Mouse (Mus musculus) cerebellum, adult 2 months (tissue): ENCODE measurements around the gene Cbs. TPM values are rescaled to one million over a fixed set of nuclear protein-coding genes. Genes with fewer than 3 reads are reported as not detected.
"Not testable (repeated sequence)": the region's sequence is repeated elsewhere in the genome, so short reads cannot be mapped to it uniquely, and the experiment has no call there.

Experiments used
- DNase-seq, 2 experiments: peaks; one replicate each; pipeline ENCODE4 v3.0.0; 2021
- H3K27ac ChIP-seq: fragments of 200-500 bp; 2 replicates; pipeline ENCODE4 v1.5.1; 2012; ENCODE audit warnings: low read length, control low read depth, inconsistent platforms; ENCODE audit not compliant: insufficient read depth
- H3K27me3 ChIP-seq: fragments of 200-500 bp; 2 replicates; pipeline ENCODE4 v1.6.1; 2012; ENCODE audit warnings: inconsistent platforms, mild to moderate bottlenecking, low read length, moderate library complexity; ENCODE audit not compliant: control insufficient read depth, insufficient read depth
- H3K4me1 ChIP-seq: fragments of 200-500 bp; 2 replicates; pipeline ENCODE4 v1.6.1; 2011; ENCODE audit warnings: low read length; ENCODE audit not compliant: control insufficient read depth, insufficient read depth
- H3K4me3 ChIP-seq: fragments of 200-500 bp; replicated peaks from 2 replicates; pipeline ENCODE3; 2011; ENCODE audit warnings: mild to moderate bottlenecking, low read depth, low read length, control low read depth; ENCODE audit not compliant: insufficient read depth
- CTCF ChIP-seq: fragments of 200-500 bp; IDR thresholded peaks from 2 replicates; pipeline ENCODE4 v1.5.1; 2011; ENCODE audit warnings: low read depth, mild to moderate bottlenecking, control low read depth, low read length, moderate library complexity, borderline replicate concordance; ENCODE audit not compliant: insufficient read depth
- POLR2A ChIP-seq: fragments of 200-500 bp; IDR thresholded peaks from 2 replicates; pipeline ENCODE4 v1.6.1; 2011; ENCODE audit warnings: low read length, control low read depth, borderline replicate concordance; ENCODE audit not compliant: insufficient read depth
- WGBS: fragments of 180-500 bp; shearing (Covaris S2); methylation state at CpG from one replicate; pipeline ENCODE4 v1.1.7; 2018; 5-methylcytosine and 5-hydroxymethylcytosine counted together
- polyA plus RNA-seq: library from polyadenylated mRNA; depleted of rRNA; stranded (reverse); fragments of >200 nt; gene quantifications from 2 replicates; pipeline ENCODE4 v1.2.3, GENCODE M21; 2012

Cbs gene
- polyA plus RNA-seq, 1 experiment: 33.9 TPM

- Histone ChIP-seq H3K27me3 (no peaks in the 10 kb centered on the region), H3K4me3 (no peak overlapping the region), H3K4me1 (no peaks in the 10 kb centered on the region), H3K27ac (no peak overlapping the region)
- DNase-seq: no peak
- 98% methylated on average over 2 of the region's 2 CpGs for WGBS
- TF ChIP-seq CTCF (no peak), POLR2A (no peak)
Measured at GRCm38 (mm10) chr17:31627961-31628360, 9.1 kb downstream of the Cbs start.

GRCm38 (mm10) chr17:31623101-31623500, 13.9 kb downstream of the Cbs start:
- DNase-seq: no peak
- Histone ChIP-seq H3K27ac (no peak overlapping the region), H3K4me1 (no peaks in the 10 kb centered on the region), H3K27me3 (no peaks in the 10 kb centered on the region), H3K4me3 (no peak overlapping the region)
- WGBS: 89% methylated on average over 4 of the region's 4 CpGs
- TF ChIP-seq POLR2A (no peak), CTCF (no peak)

- DNase-seq: peak; percentile 16 to 23
- Histone ChIP-seq H3K27ac (no peak overlapping the region), H3K4me3 (no peak overlapping the region), H3K4me1 (peaks cover 9% of the 10 kb centered on the region), H3K27me3 (no peaks in the 10 kb centered on the region)
- 18% methylated on average over 4 of the region's 4 CpGs for WGBS
- TF ChIP-seq POLR2A (no peak), CTCF (no peak)
Measured at GRCm38 (mm10) chr17:31613086-31613755, 23.8 kb downstream of the Cbs start.

GRCm38 (mm10) chr17:31609895-31610294, 27.1 kb downstream of the Cbs start:
- Histone ChIP-seq H3K27me3 (no peaks in the 10 kb centered on the region), H3K27ac (no peak overlapping the region), H3K4me3 (no peak overlapping the region), H3K4me1 (peaks cover 9% of the 10 kb centered on the region)
- no peak for DNase-seq
- TF ChIP-seq CTCF (no peak), POLR2A (no peak)
- WGBS: 92% methylated on average over 3 of the region's 3 CpGs

GRCm38 (mm10) chr17:31609173-31609572, 27.9 kb downstream of the Cbs start:
- not testable (repeated sequence) for H3K27me3 ChIP-seq, H3K4me1 ChIP-seq, H3K27ac ChIP-seq, H3K4me3 ChIP-seq, DNase-seq
- 96% methylated on average over 3 of the region's 3 CpGs for WGBS

GRCm38 (mm10) chr17:31607256-31607951, 29.6 kb downstream of the Cbs start:
- Histone ChIP-seq H3K27ac (no peak overlapping the region), H3K4me1 (no peaks in the 10 kb centered on the region), H3K4me3 (no peak overlapping the region), H3K27me3 (no peaks in the 10 kb centered on the region)
- 82% methylated on average over 8 of the region's 8 CpGs for WGBS
- DNase-seq: no peak
- TF ChIP-seq CTCF (no peak), POLR2A (no peak)

- no peak overlapping the region for H3K4me3 ChIP-seq
- no peak for DNase-seq
- H3K27ac ChIP-seq: no peak overlapping the region
- no peaks in the 10 kb centered on the region for H3K4me1 ChIP-seq
- WGBS: 81% methylated on average over 7 of the region's 7 CpGs
- peak; percentile 27; the same call in 1 of the 2 replicates for TF ChIP-seq CTCF
- TF ChIP-seq POLR2A: no peak
- no peaks in the 10 kb centered on the region for H3K27me3 ChIP-seq
Measured at GRCm38 (mm10) chr17:31606424-31606823, 30.6 kb downstream of the Cbs start.

- 86% methylated on average over 8 of the region's 8 CpGs for WGBS
- no peak overlapping the region for H3K4me3 ChIP-seq
- TF ChIP-seq POLR2A: no peak
- H3K4me1 ChIP-seq: no peaks in the 10 kb centered on the region
- no peaks in the 10 kb centered on the region for H3K27me3 ChIP-seq
- DNase-seq: no peak
- no peak overlapping the region for H3K27ac ChIP-seq
Measured at GRCm38 (mm10) chr17:31598593-31598992, 38.4 kb downstream of the Cbs start.
